Mouse (Mus musculus) thymus, adult 2 months (tissue): ENCODE measurements around the gene Haao.

Source experiments
- CTCF ChIP-seq: fragments of 200-500 bp; IDR thresholded peaks from 2 replicates; pipeline ENCODE4 v1.5.1; 2012; ENCODE audit warnings: mild to moderate bottlenecking, control low read depth, low read length, moderate library complexity, borderline replicate concordance; ENCODE audit not compliant: control insufficient read depth, poor library complexity, insufficient read depth; ENCODE audit errors: extremely low read depth
- POLR2A ChIP-seq: fragments of 200-500 bp; IDR thresholded peaks from 2 replicates; pipeline ENCODE4 v1.6.1; 2012; ENCODE audit warnings: mild to moderate bottlenecking, low read length, control low read depth, moderate library complexity; ENCODE audit not compliant: control insufficient read depth, poor library complexity, insufficient read depth; ENCODE audit errors: extremely low read depth

- TF ChIP-seq CTCF: no peak
- no peak for TF ChIP-seq POLR2A
These were observed 38.0 kb upstream of the Haao start for GRCm38 (mm10) chr17:83885750-83886149.
